Mouse (Mus musculus): ENCODE measurements around the gene Mcf2l. TPM values are rescaled to one million over a fixed set of nuclear protein-coding genes. Genes with fewer than 3 reads are reported as not detected.

Mcf2l gene
- polyA plus RNA-seq, 1 experiment: 57.7 TPM

- TF ChIP-seq GATA1 (IDR thresholded peaks at IDR 0.05; ENCODE audit: borderline replicate concordance, low read length) (no peak), FLI1 (IDR thresholded peaks at IDR 0.05; ENCODE audit: low read length) (no peak)
- Histone ChIP-seq H3K36me3 (replicated peaks; ENCODE audit: low read length) (peaks cover 41% of the 10 kb centered on the region), H3K9me3 (no peaks in the 10 kb centered on the region), H3K4me3 (replicated peaks) (peak overlapping the region; percentile 90), H3K27me3 (replicated peaks) (peaks cover 21% of the 10 kb centered on the region), H3K4me1 (peaks cover 92% of the 10 kb centered on the region)
Observed at GRCm38 (mm10) chr8:13036346-13036812, 162.8 kb downstream of the Mcf2l start.

GRCm38 (mm10) chr8:13037015-13037414 is 163.4 kb downstream of the Mcf2l start, which contains the start of gene F10:
Gene F10, plus strand, starts transcription at chr8:13037308.
- peak within 1 kb of the TSS; percentile 90 for H3K4me3 ChIP-seq (replicated peaks)

GRCm38 (mm10) chr8:13037569-13037968 is 164.0 kb downstream of the Mcf2l start:
- Histone ChIP-seq H3K9me3 (no peaks in the 10 kb centered on the region), H3K36me3 (replicated peaks; ENCODE audit: low read length) (peaks cover 51% of the 10 kb centered on the region), H3K27me3 (replicated peaks) (peaks cover 15% of the 10 kb centered on the region), H3K4me1 (peaks cover 92% of the 10 kb centered on the region), H3K4me3 (replicated peaks) (peak overlapping the region; percentile 90)
- TF ChIP-seq GATA1 (IDR thresholded peaks at IDR 0.05; ENCODE audit: borderline replicate concordance, low read length) (peak; percentile 83; the same call in 2 of the 3 replicates), FLI1 (IDR thresholded peaks at IDR 0.05; ENCODE audit: low read length) (0 out of 2 replicates have a peak, but pooled peaks have one; percentile 32)

More at GRCm38 (mm10) chr8:13037015-13037414, 163.4 kb downstream of the Mcf2l start, which contains the start of gene F10:
- H3K4me1 ChIP-seq: peaks cover 92% of the 10 kb centered on the region
- H3K36me3 ChIP-seq (replicated peaks; ENCODE audit: low read length): peaks cover 45% of the 10 kb centered on the region
- no peaks in the 10 kb centered on the region for H3K9me3 ChIP-seq
- H3K27me3 ChIP-seq (replicated peaks): peaks cover 17% of the 10 kb centered on the region
- TF ChIP-seq FLI1 (IDR thresholded peaks at IDR 0.05; ENCODE audit: low read length): no peak
- no peak for TF ChIP-seq GATA1 (IDR thresholded peaks at IDR 0.05; ENCODE audit: borderline replicate concordance, low read length)

- H3K4me1 ChIP-seq: peaks cover 81% of the 10 kb centered on the region
- TF ChIP-seq FLI1 (IDR thresholded peaks at IDR 0.05; ENCODE audit: low read length) (no peak), GATA1 (IDR thresholded peaks at IDR 0.05; ENCODE audit: borderline replicate concordance, low read length) (no peak)
- peaks cover 6% of the 10 kb centered on the region for H3K27me3 ChIP-seq (replicated peaks)
- H3K9me3 ChIP-seq: no peaks in the 10 kb centered on the region
- H3K36me3 ChIP-seq (replicated peaks; ENCODE audit: low read length): peaks cover 61% of the 10 kb centered on the region
- peak overlapping the region; percentile 90 for H3K4me3 ChIP-seq (replicated peaks)
Observed at GRCm38 (mm10) chr8:13039054-13039453, 165.4 kb downstream of the Mcf2l start.

GRCm38 (mm10) chr8:13041459-13041858 is 167.9 kb downstream of the Mcf2l start:
- Histone ChIP-seq H3K27me3 (replicated peaks) (peaks cover 2% of the 10 kb centered on the region), H3K4me1 (peaks cover 57% of the 10 kb centered on the region), H3K36me3 (replicated peaks; ENCODE audit: low read length) (peaks cover 77% of the 10 kb centered on the region), H3K9me3 (no peaks in the 10 kb centered on the region), H3K4me3 (replicated peaks) (no peak overlapping the region)
- no peak for TF ChIP-seq GATA1 (IDR thresholded peaks at IDR 0.05; ENCODE audit: borderline replicate concordance, low read length)
- no peak for TF ChIP-seq FLI1 (IDR thresholded peaks at IDR 0.05; ENCODE audit: low read length)

DNA sequence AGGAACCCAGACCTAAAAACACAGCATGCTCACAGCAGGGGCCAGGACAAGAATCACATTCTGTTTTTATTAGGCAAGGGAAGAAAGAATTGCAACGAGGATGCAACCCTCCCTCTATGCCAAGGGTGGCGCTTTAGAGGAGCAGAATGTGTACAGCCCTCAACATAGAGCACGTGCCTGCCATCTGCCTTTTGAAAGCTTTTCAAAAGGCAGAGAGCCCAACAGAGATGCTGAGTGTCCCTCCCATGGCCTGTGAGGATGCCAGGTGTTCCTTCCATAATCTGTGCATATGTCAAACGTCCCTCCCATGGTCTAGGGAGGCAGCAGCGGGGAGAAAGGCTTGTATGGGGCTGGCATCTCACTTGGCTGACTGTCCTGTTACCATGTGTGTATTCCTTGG is 174.0 kb downstream of the Mcf2l start:
- peaks cover 4% of the 10 kb centered on the region for H3K9me3 ChIP-seq
- no peak overlapping the region for H3K4me3 ChIP-seq (replicated peaks)
- H3K4me1 ChIP-seq: peaks cover 21% of the 10 kb centered on the region
- H3K27me3 ChIP-seq (replicated peaks): peaks cover 4% of the 10 kb centered on the region
- peaks cover 98% of the 10 kb centered on the region for H3K36me3 ChIP-seq (replicated peaks; ENCODE audit: low read length)
- TF ChIP-seq GATA1 (IDR thresholded peaks at IDR 0.05; ENCODE audit: borderline replicate concordance, low read length) (no peak), FLI1 (IDR thresholded peaks at IDR 0.05; ENCODE audit: low read length) (no peak)

DNA sequence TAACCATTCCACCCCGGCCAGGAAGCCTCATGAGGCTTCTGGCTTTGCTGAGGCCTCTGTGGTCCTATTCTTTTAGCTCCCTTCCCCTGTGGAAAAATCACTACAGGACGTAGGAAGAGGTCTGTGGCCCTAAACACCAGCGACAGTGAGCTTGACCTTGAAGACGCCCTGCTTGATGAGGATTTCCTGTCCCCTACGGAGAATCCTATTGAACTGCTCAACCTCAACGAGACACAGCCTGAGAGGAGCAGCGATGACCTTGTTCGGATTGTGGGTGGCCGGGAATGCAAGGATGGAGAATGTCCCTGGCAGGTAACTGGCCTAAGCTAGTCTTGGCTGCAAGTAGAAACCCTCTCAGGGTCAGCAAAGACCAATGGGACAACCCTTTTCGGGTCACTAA is 176.9 kb downstream of the Mcf2l start:
- Histone ChIP-seq H3K27me3 (replicated peaks) (peaks cover 8% of the 10 kb centered on the region), H3K4me3 (replicated peaks) (no peak overlapping the region), H3K4me1 (peaks cover 18% of the 10 kb centered on the region), H3K36me3 (replicated peaks; ENCODE audit: low read length) (peaks cover 99% of the 10 kb centered on the region), H3K9me3 (peaks cover 4% of the 10 kb centered on the region)
- TF ChIP-seq GATA1 (IDR thresholded peaks at IDR 0.05; ENCODE audit: borderline replicate concordance, low read length) (no peak), FLI1 (IDR thresholded peaks at IDR 0.05; ENCODE audit: low read length) (no peak)

GRCm38 (mm10) chr8:13057351-13057750 is 183.7 kb downstream of the Mcf2l start:
- no peak for TF ChIP-seq FLI1 (IDR thresholded peaks at IDR 0.05; ENCODE audit: low read length)
- no peak for TF ChIP-seq GATA1 (IDR thresholded peaks at IDR 0.05; ENCODE audit: borderline replicate concordance, low read length)
- Histone ChIP-seq H3K4me1 (peaks cover 3% of the 10 kb centered on the region; the same call in 1 of the 2 replicates), H3K9me3 (peaks cover 4% of the 10 kb centered on the region), H3K4me3 (replicated peaks) (no peak overlapping the region), H3K36me3 (replicated peaks; ENCODE audit: low read length) (peaks cover 47% of the 10 kb centered on the region), H3K27me3 (replicated peaks) (peaks cover 29% of the 10 kb centered on the region)

GRCm38 (mm10) chr8:13060441-13061150 is 187.0 kb downstream of the Mcf2l start, which contains the start of gene Proz:
Gene Proz, plus strand, starts transcription at chr8:13060914.
- peaks cover 14% of the 10 kb centered on the region for H3K36me3 ChIP-seq (replicated peaks; ENCODE audit: low read length)
- peaks cover 10% of the 10 kb centered on the region; the same call in 1 of the 2 replicates for H3K4me1 ChIP-seq
- H3K4me3 ChIP-seq (replicated peaks): no peak within 1 kb of the TSS
- peaks cover 4% of the 10 kb centered on the region for H3K9me3 ChIP-seq
- TF ChIP-seq FLI1 (IDR thresholded peaks at IDR 0.05; ENCODE audit: low read length): no peak
- TF ChIP-seq GATA1 (IDR thresholded peaks at IDR 0.05; ENCODE audit: borderline replicate concordance, low read length): no peak
- peaks cover 46% of the 10 kb centered on the region for H3K27me3 ChIP-seq (replicated peaks)

DNA sequence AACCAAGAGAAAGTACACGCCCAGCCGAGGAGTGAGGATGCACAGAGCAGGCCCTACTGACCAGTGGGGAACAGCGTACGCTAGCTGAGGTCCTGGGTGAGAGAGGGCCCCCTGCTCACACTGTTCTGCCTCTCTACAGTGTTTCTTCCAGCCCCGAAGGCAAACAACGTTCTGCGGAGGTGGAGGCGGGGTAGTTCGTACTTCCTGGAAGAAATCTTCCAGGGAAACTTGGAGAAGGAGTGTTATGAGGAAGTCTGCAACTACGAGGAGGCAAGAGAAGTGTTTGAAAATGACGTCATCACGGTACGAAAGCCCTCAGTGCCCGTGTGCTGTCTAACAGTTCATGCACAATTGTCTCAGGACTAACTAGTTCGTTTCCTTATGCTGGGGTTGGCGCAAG is 189.5 kb downstream of the Mcf2l start:
- no peak overlapping the region for H3K4me3 ChIP-seq (replicated peaks)
- H3K27me3 ChIP-seq (replicated peaks): peaks cover 57% of the 10 kb centered on the region
- peaks cover 4% of the 10 kb centered on the region for H3K9me3 ChIP-seq
- H3K36me3 ChIP-seq (replicated peaks; ENCODE audit: low read length): no peaks in the 10 kb centered on the region
- TF ChIP-seq GATA1 (IDR thresholded peaks at IDR 0.05; ENCODE audit: borderline replicate concordance, low read length): no peak
- TF ChIP-seq FLI1 (IDR thresholded peaks at IDR 0.05; ENCODE audit: low read length): no peak
- H3K4me1 ChIP-seq: peaks cover 7% of the 10 kb centered on the region; the same call in 1 of the 2 replicates

Other genes with a start within 250 kb of the Mcf2l start
- gene Tubgcp3, start 201.6 kb upstream of the Mcf2l start, polyA plus RNA-seq (2012; ENCODE audit: insufficient read depth, low replicate concordance): 7.0 and 9.9 TPM in 2 replicates
- 7.5 and 7.7 TPM in 2 replicates for gene Atp11a, start 116.8 kb upstream of the Mcf2l start, polyA plus RNA-seq (2012; ENCODE audit: insufficient read depth, low replicate concordance)
- gene F7, start 152.2 kb downstream of the Mcf2l start, polyA plus RNA-seq (2012; ENCODE audit: insufficient read depth, low replicate concordance): 11.8 TPM in 1 of 2 replicates, not detected in the other
- 19.0 and 24.9 TPM in 2 replicates for gene F10, start 163.5 kb downstream of the Mcf2l start, polyA plus RNA-seq (2012; ENCODE audit: insufficient read depth, low replicate concordance)
- gene Proz, start 187.1 kb downstream of the Mcf2l start, polyA plus RNA-seq (2012; ENCODE audit: insufficient read depth, low replicate concordance): 0.08 TPM in 1 of 2 replicates, not detected in the other
- gene Pcid2, start 231.7 kb downstream of the Mcf2l start, polyA plus RNA-seq (2012; ENCODE audit: insufficient read depth, low replicate concordance): 10.0 and 25.2 TPM in 2 replicates
- 5.8 and 14.3 TPM in 2 replicates for gene Cul4a, start 231.8 kb downstream of the Mcf2l start, polyA plus RNA-seq (2012; ENCODE audit: insufficient read depth, low replicate concordance)

Data from megakaryocyte, embryonic 14.5 days (primary cell).